Mouse (Mus musculus) limb, embryonic 14.5 days (tissue): Measurements from ENCODE around the gene Tacc3. TPM values are rescaled to one million over a fixed set of nuclear protein-coding genes. Genes with fewer than 3 reads are reported as not detected.

Experiments used
- ATAC-seq: fragments of 200-750 bp; cut with Nextera tagmentation; 2 replicates; pipeline ENCODE4 v1.8.0; 2017; ENCODE audit warnings: low read depth, moderate number of reproducible peaks, moderate TSS enrichment; ENCODE audit not compliant: low FRiP score
- DNase-seq: peaks from one replicate; pipeline ENCODE4 v3.0.0-alpha.2; 2015; ENCODE audit warnings: low spot score
- H3K27ac ChIP-seq: fragments of 300-500 bp; sonication (generic); replicated peaks from 2 replicates; pipeline ENCODE4 v1.5.1; 2014; ENCODE audit warnings: low read depth, mild to moderate bottlenecking, low read length, moderate library complexity, mixed read lengths
- H3K27me3 ChIP-seq: fragments of 300-500 bp; sonication (generic); 2 replicates; pipeline ENCODE4 v1.6.1; 2014; ENCODE audit warnings: low read length, mixed read lengths; ENCODE audit not compliant: control insufficient read depth, insufficient read depth
- H3K36me3 ChIP-seq: fragments of 300-500 bp; sonication (generic); 2 replicates; pipeline ENCODE4 v1.6.1; 2014; ENCODE audit warnings: mild to moderate bottlenecking, low read length, moderate library complexity, mixed read lengths; ENCODE audit not compliant: control insufficient read depth, insufficient read depth
- H3K4me1 ChIP-seq: fragments of 300-500 bp; sonication (generic); 2 replicates; pipeline ENCODE4 v1.6.1; 2014; ENCODE audit warnings: antibody characterized with exemption, low read length, mixed read lengths; ENCODE audit not compliant: control insufficient read depth, insufficient read depth
- H3K4me2 ChIP-seq: fragments of 300-500 bp; sonication (generic); replicated peaks from 2 replicates; pipeline ENCODE4 v1.6.1; 2014; ENCODE audit warnings: low read depth, mild to moderate bottlenecking, low read length, moderate library complexity; ENCODE audit not compliant: severe bottlenecking
- H3K4me3 ChIP-seq: fragments of 300-500 bp; sonication (generic); replicated peaks from 2 replicates; pipeline ENCODE4 v1.5.1; 2014; ENCODE audit warnings: low read length
- H3K9ac ChIP-seq: fragments of 300-500 bp; sonication (generic); 2 replicates; pipeline ENCODE4 v1.6.1; 2014; ENCODE audit warnings: mild to moderate bottlenecking, low read depth, low read length, moderate library complexity; ENCODE audit not compliant: severe bottlenecking
- H3K9me3 ChIP-seq: fragments of 300-500 bp; sonication (generic); 2 replicates; pipeline ENCODE4 v1.6.1; 2016; ENCODE audit warnings: low read length; ENCODE audit not compliant: control insufficient read depth
- POLR2A ChIP-seq: fragments of 200-500 bp; IDR thresholded peaks from 2 replicates; pipeline ENCODE4 v1.8.0; 2012; ENCODE audit warnings: inconsistent platforms, mild to moderate bottlenecking, moderate library complexity, borderline replicate concordance; ENCODE audit not compliant: insufficient read depth, insufficient read length; ENCODE audit errors: extremely low read depth
- WGBS: fragments of 180-500 bp; shearing (Covaris S2); extraction: QIAGEN DNeasy Blood & Tissue Kit; methylation state at CpG from one replicate; pipeline ENCODE4 v1.1.7; 2014; 5-methylcytosine and 5-hydroxymethylcytosine counted together
- polyA plus RNA-seq, 2 experiments: library from polyadenylated mRNA; depleted of rRNA in 1 of 2; stranded (reverse) in 1 of 2; unstranded in 1 of 2; fragments of >200 nt; fragmentation: Nextera tagmentation in 1 of 2; extraction: Ambion mirVana in 1 of 2; gene quantifications; 2 replicates each; pipeline versions ENCODE4 v1.2.1 to v1.2.3; 2012 to 2014

Tacc3 gene
- polyA plus RNA-seq, 2 experiments: 103 to 147 TPM

GRCm38 (mm10) chr5:33715182-33715581, 57.3 kb downstream of the Tacc3 start:
- Histone ChIP-seq H3K4me2 (no peak overlapping the region), H3K9me3 (no peaks in the 10 kb centered on the region), H3K4me1 (peaks cover 4% of the 10 kb centered on the region; the same call in 1 of the 2 replicates), H3K9ac (no peak overlapping the region), H3K27ac (no peak overlapping the region), H3K27me3 (no peaks in the 10 kb centered on the region), H3K36me3 (no peaks in the 10 kb centered on the region), H3K4me3 (no peak overlapping the region)
- ATAC-seq (no peak), DNase-seq (no peak)
- no peak for TF ChIP-seq POLR2A
- 18% methylated on average over 2 of the region's 2 CpGs for WGBS

- H3K27ac ChIP-seq: no peak overlapping the region; the same call in 1 of the 2 replicates
- DNase-seq: no peak
Measured at GRCm38 (mm10) chr5:33716467-33716866, 58.5 kb downstream of the Tacc3 start.

GRCm38 (mm10) chr5:33718460-33718859, 60.5 kb downstream of the Tacc3 start:
- DNase-seq: no peak
- Histone ChIP-seq H3K4me1 (peaks cover 12% of the 10 kb centered on the region), H3K27ac (no peak overlapping the region), H3K36me3 (no peaks in the 10 kb centered on the region), H3K9ac (no peak overlapping the region), H3K9me3 (no peaks in the 10 kb centered on the region), H3K4me3 (no peak overlapping the region), H3K4me2 (no peak overlapping the region), H3K27me3 (no peaks in the 10 kb centered on the region)
- no peak for ATAC-seq
- WGBS: 77% methylated on average over 5 of the region's 5 CpGs
- no peak for TF ChIP-seq POLR2A

More at GRCm38 (mm10) chr5:33716467-33716866, 58.5 kb downstream of the Tacc3 start:
- 0 out of 2 replicates have a peak overlapping the region, but pooled peaks have one; percentile 2 for H3K9ac ChIP-seq
- H3K9me3 ChIP-seq: no peaks in the 10 kb centered on the region
- peak; percentile 23; the same call in 1 of the 2 replicates for ATAC-seq
- H3K36me3 ChIP-seq: no peaks in the 10 kb centered on the region
- H3K4me3 ChIP-seq: no peak overlapping the region
- no peak for TF ChIP-seq POLR2A
- H3K27me3 ChIP-seq: no peaks in the 10 kb centered on the region
- WGBS: 66% methylated on average over 6 of the region's 6 CpGs
- H3K4me1 ChIP-seq: peaks cover 4% of the 10 kb centered on the region; the same call in 1 of the 2 replicates
- H3K4me2 ChIP-seq: no peak overlapping the region

GRCm38 (mm10) chr5:33720852-33721490, 63.0 kb downstream of the Tacc3 start:
- H3K4me1 ChIP-seq: peaks cover 12% of the 10 kb centered on the region
- H3K9ac ChIP-seq: no peak overlapping the region
- ATAC-seq (no peak), DNase-seq (no peak)
- peak overlapping the region; percentile 78 for H3K4me3 ChIP-seq
- no peak overlapping the region for H3K27ac ChIP-seq
- H3K4me2 ChIP-seq: peak overlapping the region; percentile 95
- H3K27me3 ChIP-seq: peaks cover 5% of the 10 kb centered on the region; the same call in 1 of the 2 replicates
- 8% methylated on average over 8 of the region's 8 CpGs for WGBS
- no peak for TF ChIP-seq POLR2A
- no peaks in the 10 kb centered on the region for H3K9me3 ChIP-seq
- H3K36me3 ChIP-seq: peaks cover 8% of the 10 kb centered on the region

GRCm38 (mm10) chr5:33721541-33722265, 63.8 kb downstream of the Tacc3 start, which contains the start of gene Fgfr3:
Fgfr3 (plus strand) TSS chr5:33721674.
- H3K4me2 ChIP-seq: peak within 1 kb of the TSS; percentile 95
- peak; percentile 61 for DNase-seq
- TF ChIP-seq POLR2A: 0 out of 2 replicates have a peak, but pooled peaks have one; percentile 57
- no peaks in the 10 kb centered on the region for H3K9me3 ChIP-seq
- H3K4me3 ChIP-seq: peak within 1 kb of the TSS; percentile 78
- peaks cover 12% of the 10 kb centered on the region for H3K4me1 ChIP-seq
- peaks cover 5% of the 10 kb centered on the region; the same call in 1 of the 2 replicates for H3K27me3 ChIP-seq
- WGBS: 0% methylated on average over 41 of the region's 73 CpGs
- ATAC-seq: peak; percentile 85
- H3K27ac ChIP-seq: peak within 1 kb of the TSS; percentile 80
- H3K9ac ChIP-seq: peak within 1 kb of the TSS; percentile 80
- H3K36me3 ChIP-seq: peaks cover 11% of the 10 kb centered on the region
